Mouse (Mus musculus) lung, postnatal 25 days (tissue): ENCODE data around the gene Usp39.

Source experiments
- DNase-seq: peaks from one replicate; pipeline ENCODE4 v3.0.0; 2022; ENCODE audit warnings: low spot score

The Usp39 gene

GRCm38 (mm10) chr6:72352636-72353405 lies 7.8 kb upstream of the Usp39 start:
- peak; percentile 67 for DNase-seq

GRCm38 (mm10) chr6:72350214-72350613 lies 5.2 kb upstream of the Usp39 start:
- no peak for DNase-seq

- no peak for DNase-seq
These were observed 3.4 kb upstream of the Usp39 start for GRCm38 (mm10) chr6:72348411-72348810.

- DNase-seq = peak; percentile 80
These were observed 2.4 kb upstream of the Usp39 start, which contains the start of gene 0610030E20Rik for GRCm38 (mm10) chr6:72347166-72347941. Gene 0610030E20Rik, plus strand, starts transcription at chr6:72347317.

- DNase-seq = no peak
These were observed 1.3 kb upstream of the Usp39 start for GRCm38 (mm10) chr6:72346261-72346660.

- DNase-seq = no peak
These were observed 649 bp upstream of the Usp39 start for GRCm38 (mm10) chr6:72345633-72346032.

- no peak for DNase-seq
These were observed 449 bp downstream of the Usp39 start for GRCm38 (mm10) chr6:72344396-72345073.

- DNase-seq = no peak
These were observed 4.5 kb downstream of the Usp39 start for GRCm38 (mm10) chr6:72340481-72340880.

GRCm38 (mm10) chr6:72333111-72333510 lies 11.9 kb downstream of the Usp39 start:
- no peak for DNase-seq

- DNase-seq = no peak
These were observed 14.9 kb downstream of the Usp39 start for GRCm38 (mm10) chr6:72330133-72330532.

GRCm38 (mm10) chr6:72329019-72329418 lies 16.0 kb downstream of the Usp39 start:
- no peak for DNase-seq

GRCm38 (mm10) chr6:72326274-72326673 lies 18.7 kb downstream of the Usp39 start:
- peak; percentile 72 for DNase-seq

GRCm38 (mm10) chr6:72323786-72324508 lies 21.0 kb downstream of the Usp39 start:
- no peak for DNase-seq

- no peak for DNase-seq
These were observed 22.0 kb downstream of the Usp39 start for GRCm38 (mm10) chr6:72322936-72323335.

- DNase-seq = no peak
These were observed 26.0 kb downstream of the Usp39 start for GRCm38 (mm10) chr6:72319019-72319418.

GRCm38 (mm10) chr6:72318440-72318839 lies 26.5 kb downstream of the Usp39 start:
- DNase-seq = no peak

GRCm38 (mm10) chr6:72316044-72316443 lies 28.9 kb downstream of the Usp39 start:
- DNase-seq = peak; percentile 62

- no peak for DNase-seq
These were observed 29.6 kb downstream of the Usp39 start for GRCm38 (mm10) chr6:72315384-72315783.

- no peak for DNase-seq
These were observed 31.7 kb downstream of the Usp39 start for GRCm38 (mm10) chr6:72313124-72313867.

GRCm38 (mm10) chr6:72312198-72312597 lies 32.8 kb downstream of the Usp39 start:
- no peak for DNase-seq

GRCm38 (mm10) chr6:72303510-72303909 lies 41.5 kb downstream of the Usp39 start:
- peak; percentile 63 for DNase-seq
